Mouse (Mus musculus) testis, adult 2 months (tissue): ENCODE results near the gene Ulk3. TPM values are rescaled to one million over a fixed set of nuclear protein-coding genes. Genes with fewer than 3 reads are reported as not detected.

Experiments used
- H3K27ac ChIP-seq: fragments of 200-500 bp; 2 replicates; pipeline ENCODE4 v1.5.1; 2012; ENCODE audit warnings: low read depth, low read length; ENCODE audit not compliant: control insufficient read depth, insufficient read depth
- H3K27me3 ChIP-seq: fragments of 200-500 bp; 2 replicates; pipeline ENCODE4 v1.6.1; 2012; ENCODE audit warnings: mild to moderate bottlenecking, low read length, moderate library complexity; ENCODE audit not compliant: control insufficient read depth, insufficient read depth
- H3K36me3 ChIP-seq: fragments of 200-500 bp; 2 replicates; pipeline ENCODE4 v1.6.1; 2012; ENCODE audit warnings: mild to moderate bottlenecking, low read length; ENCODE audit not compliant: control insufficient read depth, insufficient read depth
- H3K4me1 ChIP-seq: fragments of 200-500 bp; 2 replicates; pipeline ENCODE4 v1.6.1; 2012; ENCODE audit warnings: low read length; ENCODE audit not compliant: control insufficient read depth, insufficient read depth
- H3K4me3 ChIP-seq: fragments of 200-500 bp; 2 replicates; pipeline ENCODE4 v1.5.1; 2012; ENCODE audit warnings: low read depth, mild to moderate bottlenecking, low read length, moderate library complexity, mixed read lengths; ENCODE audit not compliant: control insufficient read depth
- CTCF ChIP-seq: fragments of 200-500 bp; IDR thresholded peaks from 2 replicates; pipeline ENCODE4 v1.5.1; 2012; ENCODE audit warnings: low read depth, mild to moderate bottlenecking, inconsistent platforms, low read length, moderate library complexity; ENCODE audit not compliant: control insufficient read depth, insufficient read depth, insufficient replicate concordance
- POLR2A ChIP-seq: fragments of 200-500 bp; IDR thresholded peaks from 2 replicates; pipeline ENCODE4 v1.6.1; 2012; ENCODE audit warnings: low read depth, mild to moderate bottlenecking, inconsistent platforms, low read length, moderate library complexity; ENCODE audit not compliant: control insufficient read depth
- polyA plus RNA-seq: library from polyadenylated mRNA; depleted of rRNA; stranded (reverse); fragments of >200 nt; gene quantifications from 2 replicates; pipeline ENCODE4 v1.2.3, GENCODE M21; 2012; rRNA removed

Ulk3 gene
- polyA plus RNA-seq, result 9.2 and 9.5 TPM in 2 replicates

DNA sequence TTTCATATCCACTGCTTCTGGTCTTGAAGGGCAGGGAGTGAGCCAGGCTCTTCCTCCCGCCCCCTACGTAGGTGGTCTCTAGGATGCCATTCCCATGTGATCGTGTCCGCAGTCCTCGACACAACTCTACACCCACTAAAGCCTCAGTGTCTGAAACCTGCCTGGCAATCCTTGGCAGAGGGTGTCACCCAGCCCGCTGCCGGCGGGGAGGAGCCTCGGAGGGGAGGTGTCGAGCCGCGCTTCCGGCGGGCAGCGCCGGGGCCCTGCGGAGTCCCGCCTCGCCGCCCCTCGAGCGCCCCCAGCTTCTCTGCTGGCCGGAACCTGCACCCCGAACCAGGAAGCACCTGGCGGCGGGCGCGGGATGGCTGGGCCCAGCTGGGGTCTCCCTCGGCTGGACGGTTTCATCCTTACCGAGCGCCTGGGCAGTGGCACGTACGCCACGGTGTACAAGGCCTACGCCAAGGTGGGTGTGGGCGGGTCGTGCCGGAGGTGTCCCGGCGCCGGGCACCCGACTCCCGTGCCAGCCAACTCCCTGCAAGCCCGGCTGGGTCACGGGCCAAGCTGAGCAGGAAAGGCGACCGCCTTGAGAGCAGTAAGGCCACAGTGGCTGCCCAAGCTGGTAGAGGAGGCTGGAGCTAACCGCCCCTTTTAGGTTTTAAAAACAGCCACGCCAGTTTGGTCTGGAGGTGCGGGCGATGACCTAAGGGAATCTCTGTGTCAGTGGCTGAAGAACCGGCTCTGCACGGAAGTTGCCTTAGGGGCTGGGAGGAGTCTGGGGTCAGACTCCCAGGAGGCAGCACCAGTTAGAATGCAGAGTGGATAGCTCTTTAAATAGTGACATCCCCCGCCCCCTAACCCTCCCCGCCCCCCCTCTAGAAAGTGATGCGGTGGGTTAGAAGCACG is at the start of gene Ulk3:
Ulk3 (plus strand) TSS at position 229 of the 903 bp plus-strand sequence.
- no peaks in the 10 kb centered on the region for H3K36me3 ChIP-seq
- H3K27ac ChIP-seq, result peak within 1 kb of the TSS; percentile 59
- H3K4me1 ChIP-seq, result peaks cover 5% of the 10 kb centered on the region
- H3K27me3 ChIP-seq, result no peaks in the 10 kb centered on the region
- TF ChIP-seq POLR2A (no peak), CTCF (no peak)
- peak within 1 kb of the TSS; percentile 92 for H3K4me3 ChIP-seq

DNA sequence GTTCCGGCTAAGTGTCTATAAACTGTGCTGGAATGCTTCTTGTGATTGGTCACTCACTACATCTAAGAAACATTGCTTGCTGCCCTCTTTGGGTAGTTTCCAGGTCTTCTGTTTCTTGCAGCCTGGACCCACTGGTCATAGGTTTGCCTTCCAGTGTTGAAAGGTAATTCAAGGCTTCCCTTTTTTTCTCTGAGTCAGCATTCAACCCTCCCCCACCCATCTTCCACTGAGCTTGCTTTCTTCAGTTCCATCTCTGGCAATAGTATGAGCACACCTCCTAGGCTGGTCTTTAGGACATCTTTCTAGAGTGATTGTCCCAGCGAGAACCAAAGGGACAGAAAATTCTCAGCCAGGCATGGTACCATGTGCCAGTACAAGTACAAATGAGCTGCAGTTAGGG is 49.7 kb upstream of the Ulk3 start:
- Histone ChIP-seq H3K27ac (no peak overlapping the region), H3K27me3 (no peaks in the 10 kb centered on the region), H3K4me3 (no peak overlapping the region), H3K4me1 (peaks cover 8% of the 10 kb centered on the region), H3K36me3 (no peaks in the 10 kb centered on the region)
- no peak for TF ChIP-seq POLR2A
- TF ChIP-seq CTCF, result no peak

DNA sequence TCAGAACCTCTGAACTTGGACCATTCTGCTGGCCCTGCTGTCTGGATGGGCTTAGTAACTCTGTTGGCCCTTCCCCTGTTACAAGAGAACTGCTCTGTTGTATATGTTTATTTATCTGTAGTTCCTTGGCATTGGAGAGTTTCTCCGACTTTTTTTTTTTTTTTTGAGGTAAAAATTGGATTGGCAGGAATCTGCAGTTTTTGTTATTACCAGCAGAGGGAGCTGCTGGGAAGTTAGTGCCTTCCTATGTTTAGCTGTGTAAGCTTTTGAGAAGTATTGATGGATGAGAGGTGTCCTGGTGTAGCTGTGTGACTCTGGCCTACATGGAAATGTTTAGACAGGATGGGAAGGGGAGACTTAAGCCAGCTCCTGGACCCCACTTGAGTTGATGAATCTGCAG is 47.9 kb upstream of the Ulk3 start:
- TF ChIP-seq POLR2A, result no peak
- no peak for TF ChIP-seq CTCF
- Histone ChIP-seq H3K4me3 (no peak overlapping the region), H3K27me3 (no peaks in the 10 kb centered on the region), H3K27ac (no peak overlapping the region), H3K36me3 (no peaks in the 10 kb centered on the region; the same call in 1 of the 2 replicates), H3K4me1 (peaks cover 8% of the 10 kb centered on the region)

DNA sequence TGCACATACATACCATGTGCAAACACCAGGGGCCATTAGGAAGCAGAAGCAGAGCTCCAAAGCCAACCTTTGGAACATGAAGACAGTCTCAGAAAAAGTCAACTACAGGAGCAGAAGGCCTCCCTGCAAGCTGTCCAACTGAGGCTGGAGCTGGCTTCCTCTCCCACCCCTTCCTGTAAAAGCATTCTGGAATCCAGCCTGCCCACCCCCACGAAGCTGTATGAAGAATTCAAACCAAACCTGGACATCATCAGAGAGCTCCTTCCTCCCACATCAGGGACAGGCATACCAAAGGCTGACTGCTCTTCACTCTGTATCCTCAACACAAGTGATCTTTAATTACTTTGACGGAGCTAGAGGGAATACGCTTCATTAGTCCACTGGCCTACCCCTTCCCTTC is 45.3 kb upstream of the Ulk3 start:
- Histone ChIP-seq H3K4me1 (peaks cover 14% of the 10 kb centered on the region), H3K36me3 (peaks cover 1% of the 10 kb centered on the region), H3K27me3 (no peaks in the 10 kb centered on the region), H3K27ac (no peak overlapping the region), H3K4me3 (no peak overlapping the region)
- no peak for TF ChIP-seq POLR2A
- TF ChIP-seq CTCF, result no peak

- H3K36me3 ChIP-seq, result peaks cover 4% of the 10 kb centered on the region
- H3K27ac ChIP-seq, result peak overlapping the region; percentile 79
- no peak overlapping the region for H3K4me3 ChIP-seq
- TF ChIP-seq POLR2A, result no peak
- no peak for TF ChIP-seq CTCF
- no peaks in the 10 kb centered on the region for H3K27me3 ChIP-seq
- peaks cover 17% of the 10 kb centered on the region for H3K4me1 ChIP-seq
Observed at GRCm38 (mm10) chr9:57547287-57547686, 42.0 kb upstream of the Ulk3 start.

DNA sequence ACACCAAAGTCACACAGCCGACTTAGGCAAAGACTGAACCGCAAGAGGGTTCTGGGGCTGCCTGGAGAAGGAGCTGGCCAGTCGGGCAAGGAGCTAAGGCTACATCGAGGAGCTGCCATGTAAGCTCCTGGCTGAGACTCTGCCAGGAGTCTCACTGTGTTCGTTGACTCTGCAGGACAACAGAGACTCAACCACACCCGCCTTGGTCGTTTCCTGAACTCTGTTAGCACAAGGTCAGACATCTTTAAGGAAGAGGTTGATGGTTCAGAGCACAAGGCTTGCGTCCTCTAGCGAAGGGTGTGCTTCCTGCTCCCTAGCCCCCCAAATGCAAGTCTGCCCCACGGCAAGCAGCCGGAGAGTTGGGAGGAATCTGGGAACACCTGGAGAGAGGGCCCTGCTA is 41.4 kb upstream of the Ulk3 start:
- Histone ChIP-seq H3K27me3 (no peaks in the 10 kb centered on the region), H3K27ac (peak overlapping the region; percentile 79), H3K4me3 (no peak overlapping the region), H3K4me1 (peaks cover 17% of the 10 kb centered on the region), H3K36me3 (peaks cover 4% of the 10 kb centered on the region)
- TF ChIP-seq CTCF, result no peak
- no peak for TF ChIP-seq POLR2A

DNA sequence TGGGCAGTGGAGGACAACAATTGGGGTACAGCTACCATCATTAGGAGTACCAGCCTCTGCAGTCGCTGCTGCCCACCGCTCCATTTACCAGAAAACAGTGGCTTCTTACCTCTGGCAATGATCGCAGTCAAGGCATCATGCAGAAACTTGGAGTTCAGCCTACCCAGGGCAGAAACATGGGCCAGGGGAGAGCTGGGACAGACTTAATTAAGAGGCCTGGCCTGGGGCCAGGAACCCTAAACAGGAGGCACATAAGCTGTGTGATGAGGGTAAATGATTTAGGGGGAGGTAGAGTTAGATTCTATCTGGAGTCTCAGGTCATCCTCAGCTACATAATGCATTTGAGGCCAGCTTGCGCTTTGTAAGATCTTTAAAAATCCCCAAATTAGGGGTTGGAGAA is 40.1 kb upstream of the Ulk3 start:
- peaks cover 4% of the 10 kb centered on the region for H3K36me3 ChIP-seq
- H3K4me3 ChIP-seq, result no peak overlapping the region
- no peaks in the 10 kb centered on the region for H3K27me3 ChIP-seq
- peaks cover 25% of the 10 kb centered on the region for H3K4me1 ChIP-seq
- TF ChIP-seq POLR2A, result no peak
- no peak for TF ChIP-seq CTCF
- H3K27ac ChIP-seq, result peak overlapping the region; percentile 47
